8 mouse cellular contexts compared by ENCODE assay signal in genomic region chr10:66853258-66853657, GRCm38 (mm10).
DNase-seq lines count a peak whose midpoint lies in the region; ATAC-seq and TF ChIP-seq lines count a peak whose summit lies in the region.

No protein-coding gene starts in this region.

- H3K4me1 ChIP-seq in cortical plate, adult 2 months (ENCODE audit: control insufficient read depth, insufficient read depth, low read length), result peaks cover 1% of the 10 kb centered on the region; the same call in 1 of the 2 replicates

- intact Hi-C loops in left cerebral cortex, postnatal 25 days (cut with DNase I), result loop anchor here (5.0 kb wide), 2 partner anchors 54 to 269 kb away; no protein-coding TSS in a partner anchor

- peak; percentile 69 for TF ChIP-seq CTCF in cortical plate, adult 2 months (IDR thresholded peaks at IDR 0.05; ENCODE audit: extremely low read depth, insufficient read depth, low read length)

- peak; percentile 87 for ATAC-seq in inflammation-experienced regulatory T-cells, adult 6 months

- no peak for TF ChIP-seq POLR2A in cortical plate, adult 2 months (IDR thresholded peaks at IDR 0.05; ENCODE audit: extremely low read depth, insufficient read depth, low read length)

- peak; percentile 81 to 95 for DNase-seq in adrenal gland, adult (ENCODE audit: inconsistent age in 2 of 2, low spot score in 1 of 2)
- DNase-seq in gastrocnemius, postnatal 25 days, result peak; percentile 68
- DNase-seq in left cerebral cortex, postnatal 25 days (ENCODE audit: low spot score in 2 of 2), result peak; percentile 80 to 88
- DNase-seq in mesoderm, embryonic 11.5 days (ENCODE audit: low read depth, low spot score), result peak; percentile 78
- DNase-seq in right cerebral cortex, postnatal 25 days, result peak; percentile 80
- DNase-seq in urinary bladder, postnatal 36 days (ENCODE audit: low spot score in 2 of 2), result peak; percentile 85 to 86

- H3K4me3 ChIP-seq in cortical plate, adult 2 months (ENCODE audit: insufficient read depth, low read length), result no peak overlapping the region

- no peak overlapping the region for H3K27ac ChIP-seq in cortical plate, adult 2 months (ENCODE audit: insufficient read depth, low read length)
